Mouse (Mus musculus): Measurements from ENCODE around the gene 4931406P16Rik. TPM values are rescaled to one million over a fixed set of nuclear protein-coding genes. Genes with fewer than 3 reads are reported as not detected.

Gene 4931406P16Rik
- polyA plus RNA-seq, 1 experiment from 2014 or later, result 32.5 TPM

GRCm38 (mm10) chr7:34195632-34196031, 117.7 kb downstream of the 4931406P16Rik start:
- ATAC-seq (replicated peaks), result no peak; the same call in 1 of the 2 replicates
- peak overlapping the region; percentile 87 for H3K4me2 ChIP-seq
- H3K9me3 ChIP-seq, result no peaks in the 10 kb centered on the region
- no peak overlapping the region for H3K27ac ChIP-seq
- WGBS, result 52% methylated on average over 3 of the region's 3 CpGs
- peak overlapping the region; percentile 89 for H3K9ac ChIP-seq
- H3K4me1 ChIP-seq, result peaks cover 14% of the 10 kb centered on the region
- H3K4me3 ChIP-seq, result peak overlapping the region; percentile 69
- H3K36me3 ChIP-seq (replicated peaks), result peaks cover 16% of the 10 kb centered on the region; the same call in 1 of the 2 replicates
- H3K27me3 ChIP-seq (replicated peaks), result no peaks in the 10 kb centered on the region

- WGBS, result 96% methylated on average over 6 of the region's 6 CpGs
- H3K27ac ChIP-seq, result no peak overlapping the region
- no peak for ATAC-seq (replicated peaks)
- H3K4me1 ChIP-seq, result peaks cover 14% of the 10 kb centered on the region
- no peak overlapping the region for H3K4me3 ChIP-seq
- H3K27me3 ChIP-seq (replicated peaks), result no peaks in the 10 kb centered on the region
- H3K9me3 ChIP-seq, result no peaks in the 10 kb centered on the region
- H3K9ac ChIP-seq, result no peak overlapping the region
- H3K36me3 ChIP-seq (replicated peaks), result peaks cover 29% of the 10 kb centered on the region
- no peak overlapping the region for H3K4me2 ChIP-seq
Measured at GRCm38 (mm10) chr7:34192825-34193224, 120.5 kb downstream of the 4931406P16Rik start.

GRCm38 (mm10) chr7:34189376-34189989, 123.9 kb downstream of the 4931406P16Rik start:
- 91% methylated on average over 12 of the region's 12 CpGs for WGBS
- Histone ChIP-seq H3K4me2 (no peak overlapping the region), H3K9me3 (no peaks in the 10 kb centered on the region), H3K27ac (no peak overlapping the region), H3K4me1 (no peaks in the 10 kb centered on the region), H3K9ac (no peak overlapping the region), H3K4me3 (no peak overlapping the region), H3K36me3 (replicated peaks) (peaks cover 48% of the 10 kb centered on the region), H3K27me3 (replicated peaks) (no peaks in the 10 kb centered on the region)
- no peak for ATAC-seq (replicated peaks)

Other genes with a start within 250 kb of the 4931406P16Rik start
- gene Scgb1b30, start 218.1 kb downstream of the 4931406P16Rik start, polyA plus RNA-seq (2015; fragmentation: Nextera tagmentation; extraction: Ambion mirVana), result not detected in 2 replicates
- 4.3 and 6.4 TPM in 2 replicates for gene Wtip, start 180.3 kb downstream of the 4931406P16Rik start, polyA plus RNA-seq (2015; fragmentation: Nextera tagmentation; extraction: Ambion mirVana)
- gene Uba2, start 144.0 kb downstream of the 4931406P16Rik start, polyA plus RNA-seq (2015; fragmentation: Nextera tagmentation; extraction: Ambion mirVana), result 169 and 180 TPM in 2 replicates
- gene Pdcd2l, start 116.9 kb downstream of the 4931406P16Rik start, polyA plus RNA-seq (2015; fragmentation: Nextera tagmentation; extraction: Ambion mirVana), result 80.2 and 86.5 TPM in 2 replicates
- 245 and 254 TPM in 2 replicates for gene Gpi1, start 83.2 kb downstream of the 4931406P16Rik start, polyA plus RNA-seq (2015; fragmentation: Nextera tagmentation; extraction: Ambion mirVana)
- 0.72 TPM in 1 of 2 replicates, not detected in the other for gene Gm6096, start 62.5 kb downstream of the 4931406P16Rik start, polyA plus RNA-seq (2015; fragmentation: Nextera tagmentation; extraction: Ambion mirVana)
- gene Lsm14a, start 79.8 kb upstream of the 4931406P16Rik start, polyA plus RNA-seq (2015; fragmentation: Nextera tagmentation; extraction: Ambion mirVana), result 59.3 and 63.4 TPM in 2 replicates